Mouse (Mus musculus): Measurements from ENCODE around the gene Narfl.

- TF ChIP-seq POLR2A (IDR thresholded peaks at IDR 0.05; ENCODE audit: control insufficient read depth, low read depth, low read length), result no peak
- no peak for TF ChIP-seq CTCF (IDR thresholded peaks at IDR 0.05; ENCODE audit: control insufficient read depth, insufficient read depth, insufficient replicate concordance, low read depth, low read length)
Observed at GRCm38 (mm10) chr17:25749314-25749713, 24.3 kb upstream of the Narfl start.

Measured in testis, adult 2 months (tissue).